Mouse (Mus musculus): Measurements from ENCODE around the gene Dip2c.

Dip2c gene

GRCm38 (mm10) chr13:9713462-9714134, 437.3 kb downstream of the Dip2c start:
- no peak for DNase-seq (ENCODE audit: low read depth, low spot score)

DNA sequence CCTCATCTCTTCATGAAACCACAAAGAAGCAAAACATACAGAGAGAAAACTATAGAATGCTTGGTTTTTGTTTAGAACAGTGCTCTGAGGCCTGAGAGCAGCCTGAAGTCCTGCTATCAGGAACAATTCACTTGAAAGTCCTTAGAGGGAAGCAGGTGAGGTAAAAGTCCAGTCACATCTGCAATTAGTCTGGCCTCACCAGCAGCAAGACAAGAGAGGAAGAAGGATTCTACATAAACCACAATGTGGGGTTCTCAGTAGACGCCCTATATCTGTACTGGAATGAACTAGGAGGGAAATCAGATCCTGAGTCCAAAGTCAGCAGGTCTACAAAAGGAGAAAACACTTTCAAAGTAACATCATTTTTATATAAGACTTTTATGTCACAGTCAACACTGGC, 438.9 kb downstream of the Dip2c start:
- DNase-seq (ENCODE audit: low read depth, low spot score): no peak

All from CD4-positive helper T cell, adult 2 months (primary cell).